Mouse (Mus musculus): Measurements from ENCODE around the gene Cerk. TPM values are rescaled to one million over a fixed set of nuclear protein-coding genes. Genes with fewer than 3 reads are reported as not detected.

Gene Cerk
- total and polyA plus RNA-seq, 3 experiments = 2.5 to 10.3 (median 4.4) TPM

DNA sequence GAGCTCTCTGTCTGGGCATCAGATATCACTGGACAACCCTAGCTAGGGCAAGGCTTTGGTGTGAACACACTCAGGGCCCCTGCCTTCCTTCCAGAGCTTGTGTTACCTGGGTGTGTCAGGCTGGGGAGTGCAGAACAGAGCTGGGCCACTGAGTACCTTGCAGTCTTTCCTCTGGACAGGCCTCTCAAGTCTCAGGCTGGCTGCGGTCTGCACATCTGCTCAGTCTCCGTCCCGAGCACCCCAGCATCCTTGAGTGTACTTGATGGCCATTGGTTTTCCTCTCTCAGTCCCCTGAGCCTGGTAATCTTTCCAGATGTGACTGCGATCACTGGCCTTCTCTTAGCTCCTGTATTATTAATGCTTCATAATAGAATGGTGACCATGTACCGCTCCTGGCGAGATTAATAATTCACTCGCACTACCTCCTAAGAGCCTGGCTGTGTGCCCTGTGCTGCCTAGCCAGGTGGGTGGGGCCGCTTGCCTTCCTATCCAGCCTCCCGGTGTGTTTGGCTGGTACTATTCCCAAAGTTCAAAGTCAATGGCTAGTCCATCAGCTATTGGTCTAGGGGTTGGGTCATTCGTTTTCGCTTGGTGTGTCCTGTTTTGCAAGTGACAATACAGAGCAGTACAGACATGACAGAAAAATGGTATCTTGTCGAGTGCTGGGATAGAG lies 93.8 kb downstream of the Cerk start:
- no peak for TF ChIP-seq GABPA (IDR thresholded peaks at IDR 0.05; ENCODE audit: insufficient replicate concordance, low read depth, low read length)
- TF ChIP-seq MAFK (IDR thresholded peaks at IDR 0.05; ENCODE audit: insufficient replicate concordance, low read length) = no peak
- TF ChIP-seq ETS1 (conservative IDR thresholded peaks at IDR 0.05; ENCODE audit: low read depth, low read length) = no peak
- H3K9me3 ChIP-seq (replicated peaks; ENCODE audit: low read length) = no peaks in the 10 kb centered on the region
- H3K9ac ChIP-seq (ENCODE audit: insufficient read depth, low read depth) = no peak overlapping the region
- peaks cover 49% of the 10 kb centered on the region for H3K27me3 ChIP-seq (replicated peaks)
- no peaks in the 10 kb centered on the region for H3K36me3 ChIP-seq (replicated peaks in 1 of 2; ENCODE audit: control insufficient read depth in 1 of 2, insufficient read depth in 1 of 2, low read length in 1 of 2)
- in situ Hi-C loops (cut with MboI; ENCODE audit: low pct_ligation_motif_present, low pct_unique_long_range_greater_than_20kb, low sequenced_read_pairs) = no loop called here
- no peak overlapping the region for H3K27ac ChIP-seq (ENCODE audit: insufficient read depth, low read depth)
- no peak for DNase-seq (ENCODE audit: extremely low read depth)
- H3K4me1 ChIP-seq (ENCODE audit: control insufficient read depth in 1 of 2, insufficient read depth in 2 of 2) = peaks cover 25 to 60% of the 10 kb centered on the region in 2 experiments
- H3K4me2 ChIP-seq (ENCODE audit: insufficient read depth, low read depth, poor library complexity, severe bottlenecking) = no peak overlapping the region
- dilution Hi-C loops (cut with MboI; ENCODE audit: extremely low pct_ligation_motif_present, extremely low pct_unique_long_range_greater_than_20kb, low sequenced_read_pairs) = no loop called here
- no peaks in the 10 kb centered on the region for H3K79me2 ChIP-seq (replicated peaks; ENCODE audit: control insufficient read depth, extremely low read depth, insufficient read depth, poor library complexity, severe bottlenecking)
- H3K4me3 ChIP-seq (replicated peaks in 1 of 3; ENCODE audit: low read depth in 2 of 3, low read length in 2 of 3, poor library complexity in 1 of 3) = no peak overlapping the region

DNA sequence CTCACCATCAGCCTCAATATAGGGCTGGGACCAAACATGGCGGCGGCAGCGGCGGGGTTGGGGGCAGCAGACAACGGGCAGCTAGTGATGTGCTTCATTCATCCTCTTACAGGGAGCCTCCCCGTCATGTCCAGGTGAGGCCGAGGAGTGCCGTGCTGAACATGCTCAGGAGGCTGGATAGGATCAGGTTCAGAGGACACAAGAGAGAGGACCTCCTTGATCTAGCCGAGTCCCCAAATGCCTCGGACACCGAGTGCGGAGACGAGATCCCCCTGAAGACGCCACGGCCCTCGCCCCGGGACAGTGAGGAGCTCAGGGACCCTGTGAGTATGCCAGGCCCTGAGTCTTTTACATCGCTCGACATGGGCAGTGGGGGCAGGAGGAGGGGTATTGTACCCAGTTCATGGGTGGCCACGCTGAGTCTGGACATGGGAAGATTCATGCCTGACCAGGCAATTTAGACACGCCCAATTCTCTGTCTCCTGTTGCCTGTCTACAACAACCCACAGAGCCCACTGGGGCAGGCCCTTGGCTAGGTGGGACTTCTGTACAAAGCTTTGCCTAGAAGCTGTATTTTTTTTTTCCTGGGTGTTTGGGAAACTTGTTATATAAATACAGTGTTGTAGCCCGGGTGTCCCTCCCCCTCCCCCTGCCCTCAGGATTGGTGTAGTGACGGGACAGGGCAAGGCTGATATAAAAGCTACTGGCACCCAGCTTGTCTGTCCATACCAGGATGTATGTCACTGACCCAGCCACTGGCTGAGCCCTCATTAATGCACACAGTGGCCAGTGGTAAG lies 94.5 kb downstream of the Cerk start:
- Histone ChIP-seq H3K4me1 (ENCODE audit: control insufficient read depth in 1 of 2, insufficient read depth in 2 of 2) (peaks cover 24 to 58% of the 10 kb centered on the region in 2 experiments), H3K4me2 (ENCODE audit: insufficient read depth, low read depth, poor library complexity, severe bottlenecking) (no peak overlapping the region), H3K9ac (ENCODE audit: insufficient read depth, low read depth) (no peak overlapping the region), H3K9me3 (replicated peaks; ENCODE audit: low read length) (no peaks in the 10 kb centered on the region), H3K79me2 (replicated peaks; ENCODE audit: control insufficient read depth, extremely low read depth, insufficient read depth, poor library complexity, severe bottlenecking) (no peaks in the 10 kb centered on the region), H3K27ac (ENCODE audit: insufficient read depth, low read depth) (no peak overlapping the region), H3K27me3 (replicated peaks) (peaks cover 53% of the 10 kb centered on the region), H3K4me3 (replicated peaks in 1 of 3; ENCODE audit: low read depth in 2 of 3, low read length in 2 of 3, poor library complexity in 1 of 3) (no peak overlapping the region), H3K36me3 (replicated peaks in 1 of 2; ENCODE audit: control insufficient read depth in 1 of 2, insufficient read depth in 1 of 2, low read length in 1 of 2) (no peaks in the 10 kb centered on the region)
- no peak for DNase-seq (ENCODE audit: extremely low read depth)
- in situ Hi-C loops (cut with MboI; ENCODE audit: low pct_ligation_motif_present, low pct_unique_long_range_greater_than_20kb, low sequenced_read_pairs) = no loop called here
- TF ChIP-seq ETS1 (conservative IDR thresholded peaks at IDR 0.05; ENCODE audit: low read depth, low read length) = no peak
- TF ChIP-seq CHD1 (IDR thresholded peaks at IDR 0.05; ENCODE audit: low read depth, low read length) = no peak
- no peak for TF ChIP-seq SMC3 (IDR thresholded peaks at IDR 0.05; ENCODE audit: low read depth, low read length)
- TF ChIP-seq MXI1 (IDR thresholded peaks at IDR 0.05; ENCODE audit: low read depth, low read length) = no peak
- TF ChIP-seq JUND (conservative IDR thresholded peaks at IDR 0.05; ENCODE audit: low read depth, low read length) = no peak
- TF ChIP-seq RAD21 (IDR thresholded peaks at IDR 0.05; ENCODE audit: low read depth, low read length) = no peak
- TF ChIP-seq ELF1 (IDR thresholded peaks at IDR 0.05; ENCODE audit: low read depth, low read length) = no peak
- no peak for TF ChIP-seq BHLHE40 (IDR thresholded peaks at IDR 0.05; ENCODE audit: low read depth, low read length)
- no peak for TF ChIP-seq NRF1 (IDR thresholded peaks at IDR 0.05; ENCODE audit: low read depth, low read length)
- no peak for TF ChIP-seq E2F4 (IDR thresholded peaks at IDR 0.05; ENCODE audit: insufficient replicate concordance, low read depth, low read length)
- TF ChIP-seq PAX5 (IDR thresholded peaks at IDR 0.05; ENCODE audit: low read length) = no peak
- no peak for TF ChIP-seq RCOR1 (conservative IDR thresholded peaks at IDR 0.05; ENCODE audit: low read depth, low read length)
- no peak for TF ChIP-seq HCFC1 (IDR thresholded peaks at IDR 0.05; ENCODE audit: low read depth, low read length)
- no peak for TF ChIP-seq ZMIZ1 (IDR thresholded peaks at IDR 0.05; ENCODE audit: low read depth, low read length)
- TF ChIP-seq MAFK (IDR thresholded peaks at IDR 0.05; ENCODE audit: insufficient replicate concordance, low read length) = no peak
- no peak for TF ChIP-seq KAT2A (IDR thresholded peaks at IDR 0.05; ENCODE audit: insufficient replicate concordance, low read length)
- dilution Hi-C loops (cut with MboI; ENCODE audit: extremely low pct_ligation_motif_present, extremely low pct_unique_long_range_greater_than_20kb, low sequenced_read_pairs) = no loop called here

All from CH12.LX (cell line).